Mouse (Mus musculus): ENCODE data around the gene Olfr1442. TPM values are rescaled to one million over a fixed set of nuclear protein-coding genes. Genes with fewer than 3 reads are reported as not detected.
"Not testable (repeated sequence)": the region's sequence is repeated elsewhere in the genome, so short reads cannot be mapped to it uniquely, and the experiment has no call there.

The Olfr1442 gene
- polyA plus RNA-seq, 1 experiment from 2014 or later, result not detected

DNA sequence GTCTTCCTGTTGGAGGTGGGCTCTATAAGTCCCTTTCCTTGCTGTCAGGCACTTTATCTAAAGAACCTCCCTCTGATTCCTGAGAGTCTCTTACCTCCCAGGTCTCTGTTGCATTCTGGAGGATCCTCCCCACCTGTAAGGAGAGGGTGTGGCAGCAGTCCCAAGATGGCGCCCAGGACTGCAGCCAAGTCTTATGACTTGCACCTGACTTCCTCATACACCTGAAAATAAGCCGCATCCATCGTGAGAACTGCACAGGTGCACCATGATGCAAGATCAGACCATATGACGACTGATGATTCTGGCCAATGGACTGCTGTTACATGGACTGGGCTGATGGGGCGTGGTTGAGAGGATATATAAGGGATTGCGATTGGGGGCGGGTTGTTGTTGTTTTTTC, 51.4 kb downstream of the Olfr1442 start:
- H3K27me3 ChIP-seq (ENCODE audit: control insufficient read depth, insufficient read depth, low read depth, low read length); H3K36me3 ChIP-seq (ENCODE audit: control insufficient read depth, insufficient read depth, low read length); H3K4me1 ChIP-seq (replicated peaks; ENCODE audit: control insufficient read depth, insufficient read depth, low read length); ATAC-seq (ENCODE audit: low read depth); H3K9ac ChIP-seq (ENCODE audit: low read length); H3K27ac ChIP-seq (ENCODE audit: low read length); H3K9me3 ChIP-seq (ENCODE audit: control insufficient read depth, low read length); H3K4me2 ChIP-seq (ENCODE audit: low read depth, low read length); H3K4me3 ChIP-seq (ENCODE audit: low read length): not testable (repeated sequence)
- 90% methylated on average over 7 of the region's 7 CpGs for WGBS

GRCm38 (mm10) chr19:12722308-12722707, 52.1 kb downstream of the Olfr1442 start:
- no peak for ATAC-seq (ENCODE audit: low read depth)
- Histone ChIP-seq H3K9ac (ENCODE audit: low read length) (no peak overlapping the region), H3K4me3 (ENCODE audit: low read length) (no peak overlapping the region), H3K4me1 (replicated peaks; ENCODE audit: control insufficient read depth, insufficient read depth, low read length) (no peaks in the 10 kb centered on the region), H3K27ac (ENCODE audit: low read length) (no peak overlapping the region), H3K4me2 (ENCODE audit: low read depth, low read length) (no peak overlapping the region), H3K27me3 (ENCODE audit: control insufficient read depth, insufficient read depth, low read depth, low read length) (no peaks in the 10 kb centered on the region), H3K36me3 (ENCODE audit: control insufficient read depth, insufficient read depth, low read length) (no peaks in the 10 kb centered on the region), H3K9me3 (ENCODE audit: control insufficient read depth, low read length) (no peaks in the 10 kb centered on the region)
- 60% methylated on average over 2 of the region's 3 CpGs for WGBS

- no peaks in the 10 kb centered on the region for H3K36me3 ChIP-seq (ENCODE audit: control insufficient read depth, insufficient read depth, low read length)
- H3K4me1 ChIP-seq (replicated peaks; ENCODE audit: control insufficient read depth, insufficient read depth, low read length), result no peaks in the 10 kb centered on the region
- no peaks in the 10 kb centered on the region for H3K9me3 ChIP-seq (ENCODE audit: control insufficient read depth, low read length)
- H3K4me2 ChIP-seq (ENCODE audit: low read depth, low read length), result no peak overlapping the region
- no peaks in the 10 kb centered on the region for H3K27me3 ChIP-seq (ENCODE audit: control insufficient read depth, insufficient read depth, low read depth, low read length)
- no peak overlapping the region for H3K27ac ChIP-seq (ENCODE audit: low read length)
- H3K4me3 ChIP-seq (ENCODE audit: low read length), result no peak overlapping the region
- no peak overlapping the region for H3K9ac ChIP-seq (ENCODE audit: low read length)
- WGBS, result 64% methylated on average over 1 of the region's 1 CpGs
- no peak for ATAC-seq (ENCODE audit: low read depth)
These were observed 55.6 kb downstream of the Olfr1442 start for GRCm38 (mm10) chr19:12725851-12726250.

Other genes with a start within 250 kb of the Olfr1442 start
- gene Pfpl, start 242.5 kb upstream of the Olfr1442 start, polyA plus RNA-seq (2015; fragmentation: Nextera tagmentation; extraction: Ambion mirVana), result not detected in 2 replicates
- 0.79 and 0.88 TPM in 2 replicates for gene Mpeg1, start 209.7 kb upstream of the Olfr1442 start, polyA plus RNA-seq (2015; fragmentation: Nextera tagmentation; extraction: Ambion mirVana)
- gene Dtx4, start 169.0 kb upstream of the Olfr1442 start, polyA plus RNA-seq (2015; fragmentation: Nextera tagmentation; extraction: Ambion mirVana), result 16.0 and 16.5 TPM in 2 replicates
- 31.1 and 33.6 TPM in 2 replicates for gene Fam111a, start 124.7 kb upstream of the Olfr1442 start, polyA plus RNA-seq (2015; fragmentation: Nextera tagmentation; extraction: Ambion mirVana)
- gene Gm4952, start 70.5 kb upstream of the Olfr1442 start, polyA plus RNA-seq (2015; fragmentation: Nextera tagmentation; extraction: Ambion mirVana), result 0.09 and 0.29 TPM in 2 replicates
- gene Glyat, start 37.1 kb upstream of the Olfr1442 start, polyA plus RNA-seq (2015; fragmentation: Nextera tagmentation; extraction: Ambion mirVana), result not detected in 2 replicates
- gene Olfr1443, start 7.7 kb downstream of the Olfr1442 start, polyA plus RNA-seq (2015; fragmentation: Nextera tagmentation; extraction: Ambion mirVana), result not detected in 2 replicates
- gene Keg1, start 25.3 kb downstream of the Olfr1442 start, polyA plus RNA-seq (2015; fragmentation: Nextera tagmentation; extraction: Ambion mirVana), result not detected in 2 replicates
- gene Cntf, start 95.2 kb downstream of the Olfr1442 start, polyA plus RNA-seq (2015; fragmentation: Nextera tagmentation; extraction: Ambion mirVana), result 0.88 and 1.2 TPM in 2 replicates
- 10.9 and 11.5 TPM in 2 replicates for gene Zfp91, start 125.7 kb downstream of the Olfr1442 start, polyA plus RNA-seq (2015; fragmentation: Nextera tagmentation; extraction: Ambion mirVana)
- 2.0 and 3.3 TPM in 2 replicates for gene Lpxn, start 125.8 kb downstream of the Olfr1442 start, polyA plus RNA-seq (2015; fragmentation: Nextera tagmentation; extraction: Ambion mirVana)
- not detected in 2 replicates for gene Gm5244, start 176.2 kb downstream of the Olfr1442 start, polyA plus RNA-seq (2015; fragmentation: Nextera tagmentation; extraction: Ambion mirVana)
- not detected in 2 replicates for gene Olfr1444, start 186.8 kb downstream of the Olfr1442 start, polyA plus RNA-seq (2015; fragmentation: Nextera tagmentation; extraction: Ambion mirVana)
- gene Olfr1445, start 213.4 kb downstream of the Olfr1442 start, polyA plus RNA-seq (2015; fragmentation: Nextera tagmentation; extraction: Ambion mirVana), result not detected in 2 replicates
- gene Olfr1446, start 223.1 kb downstream of the Olfr1442 start, polyA plus RNA-seq (2015; fragmentation: Nextera tagmentation; extraction: Ambion mirVana), result not detected in 2 replicates
- gene Olfr1447, start 233.3 kb downstream of the Olfr1442 start, polyA plus RNA-seq (2015; fragmentation: Nextera tagmentation; extraction: Ambion mirVana), result not detected in 2 replicates